Mouse (Mus musculus) brain, embryonic 14.5 days (tissue): Measurements from ENCODE around the gene Fam104a.

Source experiments
- CTCF ChIP-seq: fragments of 200-500 bp; IDR thresholded peaks from 2 replicates; pipeline ENCODE4 v1.5.1; 2012; ENCODE audit warnings: inconsistent platforms, mild to moderate bottlenecking, moderate library complexity, borderline replicate concordance; ENCODE audit not compliant: insufficient read depth, insufficient read length; ENCODE audit errors: extremely low read depth
- POLR2A ChIP-seq: fragments of 200-500 bp; IDR thresholded peaks from 2 replicates; pipeline ENCODE4 v1.6.1; 2012; ENCODE audit warnings: mild to moderate bottlenecking, inconsistent platforms, borderline replicate concordance; ENCODE audit not compliant: poor library complexity, insufficient read depth, insufficient read length, severe bottlenecking; ENCODE audit errors: extremely low read depth

- TF ChIP-seq CTCF (no peak), POLR2A (no peak)
Observed at GRCm38 (mm10) chr11:113666648-113667047, 17.3 kb downstream of the Fam104a start.
